Mouse (Mus musculus) heart, embryonic 11.5 days (tissue): ENCODE results near the gene Sema4d. TPM values are rescaled to one million over a fixed set of nuclear protein-coding genes. Genes with fewer than 3 reads are reported as not detected.

Source experiments
- ATAC-seq: fragments of 200-750 bp; cut with Nextera tagmentation; replicated peaks from 2 replicates; pipeline ENCODE4 v1.8.0; 2017; ENCODE audit warnings: moderate library complexity; ENCODE audit not compliant: insufficient number of reproducible peaks, low FRiP score, low TSS enrichment
- H3K27ac ChIP-seq: fragments of 300-500 bp; sonication (generic); 2 replicates; pipeline ENCODE4 v1.5.1; 2014; ENCODE audit warnings: mild to moderate bottlenecking, low read depth, low read length
- H3K27me3 ChIP-seq: fragments of 300-500 bp; sonication (generic); 2 replicates; pipeline ENCODE4 v1.6.1; 2014; ENCODE audit warnings: mild to moderate bottlenecking, low read length, mixed read lengths; ENCODE audit not compliant: control insufficient read depth, insufficient read depth
- H3K36me3 ChIP-seq: fragments of 300-500 bp; sonication (generic); 2 replicates; pipeline ENCODE4 v1.6.1; 2014; ENCODE audit warnings: mild to moderate bottlenecking, low read length, moderate library complexity, mixed read lengths; ENCODE audit not compliant: control insufficient read depth, insufficient read depth
- H3K4me1 ChIP-seq: fragments of 300-500 bp; sonication (generic); 2 replicates; pipeline ENCODE4 v1.6.1; 2014; ENCODE audit warnings: low read length; ENCODE audit not compliant: control insufficient read depth, insufficient read depth
- H3K4me2 ChIP-seq: fragments of 300-500 bp; sonication (generic); 2 replicates; pipeline ENCODE4 v1.6.1; 2014; ENCODE audit warnings: mild to moderate bottlenecking, moderate library complexity
- H3K4me3 ChIP-seq: fragments of 300-500 bp; sonication (generic); 2 replicates; pipeline ENCODE4 v1.5.1; 2014; ENCODE audit warnings: low read depth, low read length
- H3K9ac ChIP-seq: fragments of 300-500 bp; sonication (generic); 2 replicates; pipeline ENCODE4 v1.6.1; 2014; ENCODE audit warnings: mild to moderate bottlenecking, low read depth, low read length, moderate library complexity
- H3K9me3 ChIP-seq: fragments of 300-500 bp; sonication (generic); replicated peaks from 2 replicates; pipeline ENCODE4 v1.6.1; 2016; ENCODE audit warnings: low read length; ENCODE audit not compliant: control insufficient read depth
- WGBS: fragments of 180-500 bp; shearing (Covaris S2); extraction: QIAGEN DNeasy Blood & Tissue Kit; methylation state at CpG from one replicate; pipeline ENCODE4 v1.1.7; 2014; ENCODE audit not compliant: insufficient replicate concordance; 5-methylcytosine and 5-hydroxymethylcytosine counted together
- microRNA-seq: library from miRNA; unstranded; fragments of <30 nt; microRNA quantifications from one replicate; pipeline ENCODE4, GENCODE M21; 2016; ENCODE audit warnings: borderline number of aligned reads
- polyA plus RNA-seq: library from polyadenylated mRNA; unstranded; fragments of >200 nt; fragmentation: Nextera tagmentation; extraction: Ambion mirVana; gene quantifications from 2 replicates; pipeline ENCODE4 v1.2.1, GENCODE M21; 2014

The Sema4d gene
- polyA plus RNA-seq, 1 experiment from 2014 or later: 11.0 TPM

GRCm38 (mm10) chr13:51642171-51642778 is 151.3 kb downstream of the Sema4d start:
- WGBS: 37% methylated on average over 11 of the region's 11 CpGs
- ATAC-seq: no peak
- peaks cover 6% of the 10 kb centered on the region for H3K4me1 ChIP-seq
- H3K36me3 ChIP-seq: no peaks in the 10 kb centered on the region
- no peak overlapping the region for H3K9ac ChIP-seq
- no peak overlapping the region for H3K4me3 ChIP-seq
- no peak overlapping the region for H3K4me2 ChIP-seq
- no peaks in the 10 kb centered on the region for H3K27me3 ChIP-seq
- H3K9me3 ChIP-seq: no peaks in the 10 kb centered on the region
- no peak overlapping the region for H3K27ac ChIP-seq

- H3K27ac ChIP-seq: no peak overlapping the region
- no peaks in the 10 kb centered on the region for H3K27me3 ChIP-seq
- no peaks in the 10 kb centered on the region for H3K36me3 ChIP-seq
- no peak overlapping the region for H3K4me3 ChIP-seq
- no peak overlapping the region for H3K9ac ChIP-seq
- H3K4me2 ChIP-seq: no peak overlapping the region
- H3K4me1 ChIP-seq: no peaks in the 10 kb centered on the region
- no peak for ATAC-seq
- 84% methylated on average over 3 of the region's 3 CpGs for WGBS
- H3K9me3 ChIP-seq: no peaks in the 10 kb centered on the region
These were observed 152.1 kb downstream of the Sema4d start for GRCm38 (mm10) chr13:51641424-51641823.

- 87% methylated on average over 4 of the region's 4 CpGs for WGBS
- Histone ChIP-seq H3K4me2 (no peak overlapping the region), H3K9ac (no peak overlapping the region), H3K36me3 (no peaks in the 10 kb centered on the region), H3K4me3 (no peak overlapping the region), H3K27ac (no peak overlapping the region), H3K9me3 (no peaks in the 10 kb centered on the region), H3K4me1 (no peaks in the 10 kb centered on the region), H3K27me3 (no peaks in the 10 kb centered on the region)
- no peak for ATAC-seq
These were observed 154.6 kb downstream of the Sema4d start for GRCm38 (mm10) chr13:51638958-51639357.

Small RNAs within 50 kb of the gene (microRNA-seq; reads per million reads assigned to microRNA genes)
- gene Gm23566: not detected

Other genes starting within 250 kb of the Sema4d start
- gene Shc3, start 224.3 kb downstream of the Sema4d start, polyA plus RNA-seq: 0.21 and 0.31 TPM in 2 replicates
- 295 and 306 TPM in 2 replicates for gene Cks2, start 148.5 kb downstream of the Sema4d start, polyA plus RNA-seq
- gene Secisbp2, start 142.1 kb downstream of the Sema4d start, polyA plus RNA-seq: 21.9 and 22.8 TPM in 2 replicates
- 45.3 and 48.9 TPM in 2 replicates for gene Gadd45g, start 52.9 kb upstream of the Sema4d start, polyA plus RNA-seq